Mouse (Mus musculus): Measurements from ENCODE around the gene Trim2.

Gene Trim2

DNA sequence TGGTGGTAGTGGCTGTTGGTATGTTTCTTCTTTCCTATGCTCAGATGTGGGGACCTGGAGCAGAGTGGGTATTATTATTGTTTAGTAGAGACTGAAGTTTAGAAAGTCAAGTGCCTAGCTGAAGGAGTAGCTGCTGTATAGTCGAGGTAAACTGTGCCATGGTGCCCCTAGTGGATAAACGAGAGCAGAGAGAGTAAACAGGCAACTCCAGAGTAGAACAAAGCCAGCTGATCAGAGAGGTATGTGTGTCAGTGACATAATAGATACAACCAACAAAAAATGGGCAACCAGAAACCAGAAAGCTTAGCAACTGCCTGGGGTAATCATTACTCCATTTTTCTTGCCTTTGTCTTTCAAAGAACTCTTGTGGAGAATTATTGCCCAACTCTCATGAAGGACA lies 81.7 kb downstream of the Trim2 start:
- peak; percentile 72 for DNase-seq (ENCODE audit: low read depth, low spot score)

DNA sequence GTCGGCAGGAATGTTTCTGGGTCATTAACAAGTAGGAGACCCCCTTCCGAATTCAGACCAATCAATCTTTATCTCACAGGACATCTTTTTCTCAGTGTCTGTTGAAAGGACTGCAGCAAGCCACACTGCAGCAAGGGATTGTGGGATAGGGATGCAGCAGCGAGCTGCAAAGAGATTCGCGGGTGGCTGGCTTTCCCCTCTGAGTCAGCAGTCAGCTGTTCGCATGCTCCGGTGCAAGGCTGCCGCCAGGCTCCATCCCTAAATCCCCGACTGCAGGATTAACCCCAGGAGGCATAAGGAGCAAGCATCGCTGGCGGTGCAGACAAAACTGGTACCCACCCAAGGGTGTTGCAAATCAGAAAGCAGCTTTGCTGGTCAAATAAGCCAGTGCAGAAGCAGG lies 85.9 kb downstream of the Trim2 start:
- peak; percentile 55 for DNase-seq (ENCODE audit: low read depth, low spot score)

DNA sequence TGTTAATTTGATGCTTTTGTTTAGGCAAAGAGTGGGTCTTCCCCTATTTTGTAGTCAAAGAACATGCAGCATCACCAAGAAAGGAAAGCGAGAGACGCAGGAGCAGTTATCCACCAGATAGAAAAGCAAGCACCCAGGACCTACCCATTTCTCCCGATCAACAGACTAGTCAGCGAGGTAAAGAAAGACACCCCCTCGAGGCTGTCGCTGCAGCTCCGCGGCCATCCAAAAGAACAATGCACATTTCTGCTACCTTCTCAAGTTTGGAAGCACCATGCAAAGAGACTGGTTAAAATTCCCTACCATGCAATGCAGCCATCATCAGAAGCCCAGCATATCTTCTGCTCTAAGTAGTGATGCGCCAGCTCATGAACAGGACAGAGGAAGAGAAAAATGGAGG lies 86.4 kb downstream of the Trim2 start:
- DNase-seq (ENCODE audit: low read depth, low spot score), result no peak

DNA sequence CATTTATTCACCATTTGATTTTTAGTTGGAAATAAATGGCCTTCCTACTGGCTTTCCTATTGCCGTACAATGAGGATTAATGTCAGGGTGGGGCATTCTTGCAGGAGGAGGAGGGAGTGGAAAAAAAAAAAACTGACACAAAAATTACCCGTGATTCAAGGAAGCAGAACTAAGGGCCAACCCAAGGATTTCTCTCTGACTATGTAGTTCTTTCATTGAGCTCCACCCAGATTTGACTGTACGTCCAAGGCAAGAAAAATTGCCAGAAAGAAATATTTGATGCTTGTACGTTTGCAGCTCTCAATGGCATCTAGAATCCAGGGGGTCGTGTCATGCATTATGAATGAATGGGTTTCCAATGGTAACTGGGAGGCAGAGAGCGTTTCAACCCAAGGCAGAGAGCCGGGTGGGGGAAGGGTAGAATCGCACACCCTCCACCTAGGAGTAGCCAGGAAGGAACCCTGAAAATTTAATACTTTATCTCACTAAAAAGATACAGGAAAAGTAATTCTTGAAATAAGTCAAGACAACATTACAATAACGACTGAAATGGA lies 86.9 kb downstream of the Trim2 start:
- peak; percentile 40 for DNase-seq (ENCODE audit: low read depth, low spot score)

DNA sequence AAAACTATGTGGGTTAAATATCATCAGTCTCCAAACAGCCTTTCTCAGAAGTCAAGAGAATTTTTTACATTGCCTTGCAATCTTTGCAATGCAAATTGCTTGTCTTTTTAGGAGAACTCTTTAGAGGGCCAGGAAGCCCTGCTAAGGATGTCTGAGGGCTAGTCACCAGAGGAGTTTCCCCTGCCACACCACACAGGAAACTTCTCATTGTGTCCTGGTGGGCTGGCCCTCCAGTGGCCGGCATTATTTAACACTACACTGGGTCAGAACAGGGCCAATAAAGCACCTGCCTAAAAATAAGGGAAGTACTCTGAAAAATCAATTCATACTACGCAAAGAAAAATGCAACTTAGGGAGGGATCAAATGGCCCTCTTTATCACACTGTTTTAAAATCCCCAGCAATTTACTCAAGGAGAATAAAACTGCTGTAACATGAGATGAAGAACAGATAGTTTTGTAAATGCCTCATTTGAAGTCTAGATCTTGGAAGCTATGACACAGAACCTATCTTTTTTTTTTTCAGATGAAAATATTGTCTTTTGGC lies 87.4 kb downstream of the Trim2 start:
- no peak for DNase-seq (ENCODE audit: low read depth, low spot score)

DNA sequence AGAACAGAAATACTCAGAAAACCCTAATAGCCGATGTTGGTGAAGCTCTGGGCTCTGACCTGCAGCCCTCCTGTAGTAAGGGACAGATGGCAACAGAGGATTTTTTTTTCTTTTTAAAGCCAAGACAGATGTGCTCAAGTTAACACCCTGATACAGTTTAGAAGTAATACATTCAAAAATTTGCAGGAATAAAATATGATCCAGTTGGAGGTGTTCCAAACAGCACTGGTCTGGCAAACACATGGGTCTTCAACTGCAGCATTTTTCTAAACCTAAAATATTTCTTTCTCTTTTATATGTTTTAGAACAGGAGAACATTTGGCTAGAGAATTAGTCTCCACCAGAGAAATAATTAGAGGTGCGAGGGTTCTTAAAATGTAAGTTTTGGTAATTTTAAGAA lies 88.2 kb downstream of the Trim2 start:
- no peak for DNase-seq (ENCODE audit: low read depth, low spot score)

DNA sequence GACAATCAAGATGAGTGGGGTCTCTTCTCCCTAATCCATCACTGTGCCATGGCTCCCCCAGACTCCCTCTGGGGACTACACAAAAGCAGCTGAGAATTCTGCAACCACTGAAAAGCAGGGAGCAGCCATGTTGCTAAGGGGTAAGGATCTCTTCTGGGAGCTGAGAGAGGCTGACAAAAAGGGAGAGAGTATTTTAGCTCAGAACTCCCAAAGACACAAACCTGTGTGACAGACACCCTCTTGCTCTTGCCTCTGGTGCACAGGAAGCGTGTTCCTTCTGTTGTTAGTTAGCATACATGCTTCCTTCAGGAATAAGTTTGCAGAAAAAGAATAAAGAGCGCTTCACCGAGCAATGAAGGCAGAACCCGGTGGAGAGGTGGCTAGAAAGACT lies 88.7 kb downstream of the Trim2 start:
- no peak for DNase-seq (ENCODE audit: low read depth, low spot score)

DNA sequence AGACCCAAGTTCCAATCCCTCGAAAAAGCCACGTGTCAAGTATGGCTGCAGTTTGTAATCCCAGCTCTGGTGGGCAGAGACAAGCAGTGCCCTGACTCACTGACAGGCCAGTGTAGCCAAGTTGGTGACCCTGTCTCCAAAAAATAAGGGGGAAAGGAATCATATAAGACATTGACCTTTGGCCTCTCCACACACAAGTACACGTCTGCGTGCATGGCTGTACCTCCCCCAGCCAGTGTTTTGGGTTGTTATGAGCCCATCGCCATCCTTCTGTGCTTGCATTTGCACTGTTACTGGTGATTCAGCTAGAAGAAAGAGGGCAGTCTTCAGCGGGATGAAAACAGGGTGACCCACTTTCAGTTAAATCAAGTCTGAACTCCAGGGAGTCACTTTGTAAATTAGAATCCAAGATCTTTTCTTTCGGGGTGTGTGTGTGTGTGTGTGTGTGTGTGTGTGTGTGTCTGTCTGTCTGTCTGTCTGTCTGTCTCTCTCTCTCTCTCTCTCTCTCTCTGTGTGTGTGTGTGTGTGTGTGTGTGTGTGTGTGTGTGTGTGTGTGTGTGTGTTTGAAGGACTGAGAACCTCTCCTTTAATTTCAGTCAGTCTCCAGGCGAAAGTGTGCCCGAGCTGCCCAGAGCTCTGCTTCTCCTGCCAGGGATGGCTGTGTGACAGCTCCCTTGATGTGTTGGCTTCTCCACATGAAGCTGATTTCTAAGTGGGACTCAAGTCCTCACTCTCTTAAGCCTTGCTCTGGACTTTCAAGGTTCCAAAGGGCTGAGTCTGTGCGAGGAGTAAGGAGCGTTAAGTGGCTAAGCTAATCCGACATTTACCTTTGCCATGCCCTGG lies 89.3 kb downstream of the Trim2 start:
- no peak for DNase-seq (ENCODE audit: low read depth, low spot score)

DNA sequence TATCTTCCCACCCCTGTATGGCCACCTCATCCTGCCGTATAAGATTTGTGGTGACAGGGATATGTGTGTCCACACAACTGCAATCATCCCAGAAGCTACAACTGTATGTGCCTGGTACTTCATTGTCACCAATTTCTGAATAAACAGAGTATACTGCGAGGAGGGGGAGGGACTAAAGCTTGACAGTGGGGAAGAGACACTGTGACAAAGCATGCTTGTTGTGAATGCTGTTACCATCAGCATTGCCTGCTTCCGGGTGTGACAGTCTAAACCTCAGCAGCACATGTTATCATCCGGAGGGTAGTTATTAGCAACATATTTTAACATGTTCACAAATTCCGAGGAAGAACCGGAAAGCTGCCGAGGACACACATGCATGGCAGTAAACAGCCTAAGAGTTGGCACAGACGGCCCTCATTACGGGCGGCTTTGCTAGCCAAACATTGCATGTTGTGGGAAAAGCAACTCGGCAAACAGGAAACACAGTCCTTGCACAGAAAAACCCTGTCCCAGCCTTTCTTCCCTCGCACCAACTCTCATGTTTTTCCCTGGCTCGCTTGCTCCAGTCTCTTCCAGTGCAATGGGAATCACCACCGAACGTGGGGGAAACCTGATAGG lies 90.8 kb downstream of the Trim2 start:
- DNase-seq (ENCODE audit: low read depth, low spot score), result no peak

DNA sequence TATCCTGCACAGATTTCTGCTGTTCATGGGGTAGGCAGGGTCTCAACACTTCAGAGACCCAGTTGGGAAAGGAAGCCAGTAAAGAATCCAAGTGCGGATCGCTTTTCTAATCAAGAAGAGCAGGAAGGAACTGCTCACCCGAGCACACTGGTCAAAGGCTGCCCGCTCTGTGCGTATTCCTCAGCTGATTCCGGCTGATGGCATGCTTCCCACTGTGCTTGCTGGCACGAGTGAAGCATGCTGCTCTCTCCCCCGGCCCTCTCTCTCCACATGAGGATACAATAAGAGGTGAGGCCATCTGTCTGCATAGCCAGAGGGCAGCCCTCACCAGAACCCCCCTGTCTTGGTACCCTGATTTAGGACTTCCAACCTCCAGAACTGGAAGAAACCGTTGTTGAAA lies 91.4 kb downstream of the Trim2 start:
- DNase-seq (ENCODE audit: low read depth, low spot score), result no peak

DNA sequence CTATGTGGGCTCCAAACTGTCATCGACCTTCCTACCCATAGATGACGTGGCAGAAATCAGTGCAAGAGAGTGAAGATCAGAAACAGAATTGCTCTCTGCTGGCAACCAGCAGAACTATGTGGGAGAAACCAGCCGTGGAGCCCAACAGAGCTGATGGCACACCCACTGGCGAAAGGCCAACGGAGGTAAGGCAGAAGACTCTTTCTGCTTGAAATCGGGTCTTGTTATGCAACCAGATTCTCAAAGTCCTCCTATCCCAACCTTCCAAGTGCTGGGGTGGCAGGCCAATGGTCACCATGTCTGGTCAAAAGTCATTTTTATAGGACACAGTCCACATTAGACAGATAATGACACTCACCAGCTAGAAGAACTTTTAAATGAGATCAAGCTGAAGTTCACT lies 92.2 kb downstream of the Trim2 start:
- DNase-seq (ENCODE audit: low read depth, low spot score), result no peak

DNA sequence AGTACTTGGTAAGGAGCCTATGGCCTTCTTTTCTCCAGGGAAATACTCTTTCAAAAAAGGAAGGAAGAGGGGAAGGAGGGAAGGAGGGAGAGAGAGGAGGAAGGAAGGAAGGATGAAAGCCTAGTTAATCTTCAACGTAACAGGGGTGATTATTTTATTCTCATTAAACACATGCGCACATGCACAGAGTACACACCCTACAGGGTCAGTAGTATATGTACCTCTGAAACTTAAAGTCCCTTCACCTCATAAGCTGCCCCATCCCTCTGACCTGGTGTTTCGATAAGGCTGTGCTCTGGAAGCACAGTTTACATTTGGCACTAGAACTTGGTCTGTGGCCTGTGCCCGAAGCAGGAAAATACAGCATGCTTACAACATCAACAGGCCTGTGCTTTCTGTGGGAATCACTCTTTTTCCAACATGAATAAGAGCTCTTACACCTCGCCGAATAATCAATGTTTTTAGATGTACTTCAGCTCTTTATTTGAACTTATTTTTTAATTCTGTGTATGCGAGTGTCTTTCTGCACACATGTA lies 95.3 kb downstream of the Trim2 start:
- DNase-seq (ENCODE audit: low read depth, low spot score), result no peak

DNA sequence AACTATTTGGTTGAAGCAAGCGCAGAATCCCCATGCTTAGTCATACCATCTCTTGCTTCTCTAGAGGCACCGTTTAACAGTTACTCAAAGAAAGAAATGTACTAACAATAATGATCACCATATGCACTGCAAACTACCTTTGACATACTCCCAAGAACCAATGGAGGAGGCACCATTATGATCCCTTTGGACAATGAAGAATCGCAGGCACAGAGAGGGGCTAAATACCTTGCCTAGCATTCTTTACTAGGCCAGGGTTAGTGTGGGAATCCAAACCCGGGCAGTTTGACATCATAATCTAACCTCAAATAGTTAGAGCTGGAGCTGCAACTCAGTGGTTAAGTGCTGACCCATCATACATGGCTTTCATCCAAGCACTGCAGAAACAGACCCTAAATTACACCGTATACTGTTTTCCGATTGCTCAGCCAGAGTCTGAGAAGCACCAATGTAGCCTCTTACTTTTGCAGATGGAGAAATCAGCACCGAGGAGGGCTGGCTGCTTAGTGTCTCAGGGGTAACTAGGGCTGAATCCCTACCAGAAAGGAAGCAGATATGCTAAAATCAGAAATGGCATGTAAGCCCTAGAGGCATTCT lies 97.7 kb downstream of the Trim2 start:
- no peak for DNase-seq (ENCODE audit: low read depth, low spot score)

DNA sequence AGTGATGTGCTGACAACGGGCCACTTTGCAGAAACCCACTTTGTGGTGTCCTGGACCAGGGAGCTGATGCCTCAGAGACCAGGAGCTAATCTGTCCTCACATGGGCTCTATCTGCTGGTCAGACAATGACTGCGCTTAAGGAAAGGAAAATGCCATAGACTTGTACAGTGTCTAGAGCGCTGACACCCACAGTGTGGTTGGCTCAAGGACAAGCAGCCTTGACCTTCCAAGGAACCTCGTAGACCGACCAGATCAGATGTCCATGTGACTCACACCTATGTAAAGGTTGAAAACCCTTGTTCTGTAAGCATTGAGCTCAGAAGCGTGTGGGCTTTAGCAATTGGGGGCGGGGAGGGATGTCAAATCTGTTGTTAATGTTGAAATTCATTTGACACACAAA lies 98.2 kb downstream of the Trim2 start:
- no peak for DNase-seq (ENCODE audit: low read depth, low spot score)

DNA sequence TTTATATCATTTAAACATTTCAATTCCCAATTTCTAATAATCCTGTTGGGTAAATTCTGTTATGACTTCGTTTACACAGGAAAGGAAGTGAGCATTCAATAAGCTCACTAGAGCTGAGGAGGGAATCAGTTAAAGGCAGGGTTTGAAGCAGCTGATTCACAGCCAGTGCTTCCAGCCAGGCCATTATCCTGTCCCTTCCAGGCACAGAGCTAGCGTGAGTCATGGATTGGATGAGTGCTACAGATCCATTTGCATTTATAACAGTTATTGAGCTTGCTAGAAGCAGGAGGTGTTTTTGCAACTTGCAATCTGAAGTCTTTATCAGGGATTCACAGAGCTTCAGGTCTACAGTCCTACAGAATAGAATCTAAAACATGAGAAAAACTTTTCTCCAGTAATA lies 99.3 kb downstream of the Trim2 start:
- no peak for DNase-seq (ENCODE audit: low read depth, low spot score)

DNA sequence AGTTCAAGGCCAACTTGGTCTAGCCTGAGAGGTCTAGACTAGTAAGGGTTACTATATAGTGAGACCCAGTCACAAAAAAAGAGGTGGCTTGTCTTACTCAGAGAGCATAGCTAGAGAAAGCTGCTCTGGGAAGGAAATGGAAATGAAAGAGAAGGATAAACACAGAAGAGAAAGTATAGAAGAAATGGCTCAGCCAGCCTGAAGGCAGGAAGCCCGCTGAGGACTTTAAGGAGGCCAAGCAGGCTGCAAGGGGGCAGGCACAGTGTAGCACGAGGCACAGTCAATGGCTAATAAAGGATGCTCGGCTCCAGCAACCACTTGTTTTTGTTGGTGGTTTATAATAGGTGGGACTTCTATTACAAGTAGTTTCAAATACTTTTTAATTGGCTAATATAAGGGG lies 100.6 kb downstream of the Trim2 start:
- no peak for DNase-seq (ENCODE audit: low read depth, low spot score)

DNA sequence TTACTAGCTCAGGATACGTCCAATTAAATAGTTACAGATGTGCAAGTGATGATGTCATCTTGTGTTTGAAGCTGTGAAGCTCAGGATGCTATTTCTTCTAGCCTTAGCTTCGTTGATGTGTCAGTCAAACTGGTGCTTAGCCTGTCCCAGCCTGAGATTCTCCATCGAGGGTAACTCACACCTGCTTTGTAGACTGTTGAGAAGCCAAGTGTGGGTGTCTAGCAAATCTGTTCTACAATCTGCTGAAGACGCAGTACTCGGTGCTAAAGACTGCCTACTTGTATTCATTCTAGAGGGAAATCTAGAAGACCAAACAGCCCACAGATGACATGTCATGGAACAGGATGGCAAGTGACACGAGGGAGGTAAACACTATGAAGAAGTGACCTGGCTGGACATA lies 101.0 kb downstream of the Trim2 start:
- no peak for DNase-seq (ENCODE audit: low read depth, low spot score)

DNA sequence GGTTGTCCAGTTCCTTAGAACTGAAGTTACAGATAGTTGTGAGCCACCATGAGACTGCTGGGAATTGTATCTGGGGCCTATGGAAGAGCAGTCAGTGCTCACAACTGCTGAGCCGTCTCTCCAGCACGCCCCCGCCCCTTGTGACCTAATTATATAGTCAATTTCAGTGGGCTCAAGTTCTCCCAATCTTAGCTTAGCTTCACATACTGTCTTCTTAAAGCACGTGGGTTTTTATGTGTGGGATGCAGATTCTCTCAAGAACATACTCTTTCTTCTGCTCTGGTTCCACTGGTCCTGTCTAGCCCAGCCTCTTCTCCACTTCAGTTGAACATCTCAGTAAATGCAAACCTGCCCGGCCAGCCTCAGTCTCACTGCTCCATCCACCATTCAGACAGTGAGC lies 102.0 kb downstream of the Trim2 start:
- DNase-seq (ENCODE audit: low read depth, low spot score), result no peak

DNA sequence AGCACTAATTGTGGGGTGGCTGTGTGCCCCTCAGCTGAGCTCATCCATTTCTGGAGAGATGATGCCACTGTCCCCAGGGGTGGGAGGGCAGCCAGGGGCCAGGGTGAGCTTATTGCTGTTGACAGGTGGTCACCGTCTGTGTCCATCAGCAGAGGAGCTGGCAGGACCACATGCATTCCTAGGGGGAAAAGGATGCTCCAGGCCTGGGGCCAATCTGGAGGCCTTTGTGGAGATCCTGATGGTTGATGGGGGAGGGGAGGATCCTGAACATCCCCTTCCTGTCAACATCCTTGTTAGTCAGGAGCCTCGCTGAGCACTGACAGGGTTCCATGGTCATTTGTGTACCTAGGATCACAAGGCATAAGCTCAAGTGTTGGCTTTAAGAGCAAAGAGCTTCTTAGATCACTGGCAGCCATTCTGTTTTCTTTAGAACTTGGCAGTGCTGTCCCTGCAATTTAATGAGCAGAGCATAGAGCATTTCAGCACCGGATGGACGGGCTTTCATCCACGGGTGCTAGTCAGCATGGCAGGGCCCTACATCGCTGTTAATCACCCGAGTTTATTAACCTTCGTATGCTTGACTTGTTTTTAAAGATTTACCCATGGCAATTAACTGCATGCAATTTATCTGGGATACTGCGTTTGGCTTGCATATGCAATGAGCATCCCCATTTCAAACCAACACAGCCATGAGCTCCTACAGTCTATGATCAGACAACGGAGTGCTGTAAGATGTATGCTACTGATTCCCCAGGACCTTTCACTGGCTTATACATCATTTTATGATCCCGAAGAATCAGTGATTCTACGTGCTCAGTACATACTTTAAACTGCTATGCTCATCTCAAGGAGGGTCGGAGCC lies 105.9 kb downstream of the Trim2 start:
- DNase-seq (ENCODE audit: low read depth, low spot score), result no peak

DNA sequence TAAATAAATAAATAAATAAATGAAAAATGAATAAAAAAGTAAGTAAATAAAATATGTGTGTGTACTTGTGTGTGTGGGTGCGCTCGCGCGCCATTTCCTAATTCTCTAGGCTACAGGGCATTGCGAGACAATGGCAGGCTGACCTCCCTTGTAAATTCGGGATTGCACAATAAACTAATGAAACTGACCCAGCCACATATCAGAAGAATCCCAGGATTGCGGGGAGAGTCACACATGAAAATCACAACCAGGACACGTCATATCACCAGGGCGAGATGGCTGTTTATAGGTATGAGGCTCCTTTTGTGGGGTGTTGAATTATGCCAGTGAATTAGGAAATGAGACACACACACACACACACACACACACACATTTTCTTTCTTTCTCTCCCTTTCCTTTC lies 107.2 kb downstream of the Trim2 start:
- no peak for DNase-seq (ENCODE audit: low read depth, low spot score)

DNA sequence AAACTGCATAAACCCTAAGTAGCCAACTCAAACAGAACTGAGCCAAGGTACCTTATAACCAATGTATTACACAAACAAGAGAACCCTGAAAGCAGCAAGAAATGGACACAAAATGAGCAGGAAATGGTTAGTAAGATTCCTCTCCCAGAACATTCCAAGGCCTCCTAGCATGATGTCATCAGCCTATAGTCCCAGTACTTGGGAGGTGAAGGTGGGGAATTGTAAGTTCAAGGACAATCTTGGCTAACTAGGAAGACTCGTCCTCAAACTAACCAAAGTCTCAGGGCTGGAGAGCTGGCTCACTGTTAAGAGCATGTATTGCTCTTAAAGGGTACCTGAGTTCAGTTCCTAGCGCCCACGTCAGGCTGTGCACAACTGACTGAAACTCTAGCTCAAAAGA lies 108.4 kb downstream of the Trim2 start:
- peak; percentile 51 for DNase-seq (ENCODE audit: low read depth, low spot score)
